Mouse (Mus musculus): ENCODE results near the gene Gm10330. TPM values are rescaled to one million over a fixed set of nuclear protein-coding genes. Genes with fewer than 3 reads are reported as not detected.
"Not testable (repeated sequence)": the region's sequence is repeated elsewhere in the genome, so short reads cannot be mapped to it uniquely, and the experiment has no call there.

The Gm10330 gene
- polyA plus RNA-seq (2017; shearing (Covaris generic)): not detected

DNA sequence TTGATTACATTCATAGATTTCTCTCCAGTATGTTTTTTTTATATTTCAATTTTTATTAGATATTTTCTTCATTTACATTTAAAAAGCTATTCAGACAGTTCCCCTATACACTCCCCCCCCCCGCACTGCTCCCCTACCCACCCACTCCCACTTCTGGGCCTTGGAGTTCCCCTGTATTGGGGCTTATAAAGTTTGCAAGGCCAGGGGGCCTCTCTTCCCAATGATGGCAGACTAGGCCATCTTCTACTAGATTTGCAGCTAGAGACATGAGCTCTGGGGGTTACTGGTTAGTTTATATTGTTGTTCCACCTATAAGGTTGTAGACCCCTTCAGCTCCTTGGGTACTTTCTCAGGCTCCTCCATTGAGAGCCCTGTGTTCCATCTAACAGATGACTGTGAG lies at the start of gene Gm10330:
Gene Gm10330, minus strand, starts transcription at position 101 of the 400 bp plus-strand sequence.
- not testable (repeated sequence) for ATAC-seq

- not testable (repeated sequence) for ATAC-seq
These were observed 20.7 kb upstream of the Gm10330 start for GRCm38 (mm10) chr12:23800776-23801175.

GRCm38 (mm10) chr12:23800366-23800765 lies 20.3 kb upstream of the Gm10330 start:
- ATAC-seq: not testable (repeated sequence)
